Mouse (Mus musculus): ENCODE measurements around the gene Nek1. TPM values are rescaled to one million over a fixed set of nuclear protein-coding genes. Genes with fewer than 3 reads are reported as not detected.

The Nek1 gene
- total and polyA plus RNA-seq, 2 experiments from 2014 or later = 3.1 to 6.3 TPM

- TF ChIP-seq EP300 (IDR thresholded peaks at IDR 0.05; ENCODE audit: low read depth) = no peak
- no peak for TF ChIP-seq CTCF (IDR thresholded peaks at IDR 0.05; ENCODE audit: low read depth)
- no peak overlapping the region for H3K4me3 ChIP-seq (ENCODE audit: low read depth, low read length)
- H3K4me1 ChIP-seq (ENCODE audit: control insufficient read depth, insufficient read depth) = no peaks in the 10 kb centered on the region
- 42% methylated on average over 1 of the region's 1 CpGs for WGBS
- no peaks in the 10 kb centered on the region for H3K27me3 ChIP-seq (ENCODE audit: control insufficient read depth, insufficient read depth, low read length)
- ATAC-seq (ENCODE audit: insufficient read depth, low read depth) (no peak), DNase-seq (ENCODE audit: low spot score) (no peak)
- H3K27ac ChIP-seq (ENCODE audit: low read depth) = no peak overlapping the region
- no peak overlapping the region for H3K9ac ChIP-seq (replicated peaks; ENCODE audit: low read depth, low read length)
- no peak overlapping the region for H3K4me2 ChIP-seq (ENCODE audit: low read depth, low read length)
- H3K9me3 ChIP-seq (replicated peaks; ENCODE audit: control insufficient read depth, low read length) = no peaks in the 10 kb centered on the region
- H3K36me3 ChIP-seq (replicated peaks; ENCODE audit: control insufficient read depth, insufficient read depth, low read length) = no peaks in the 10 kb centered on the region
Measured at GRCm38 (mm10) chr8:61156406-61156805, 163.4 kb downstream of the Nek1 start.

- Histone ChIP-seq H3K4me2 (ENCODE audit: low read depth, low read length) (no peak overlapping the region), H3K27ac (ENCODE audit: low read depth) (no peak overlapping the region), H3K4me3 (ENCODE audit: low read depth, low read length) (no peak overlapping the region), H3K27me3 (ENCODE audit: control insufficient read depth, insufficient read depth, low read length) (no peaks in the 10 kb centered on the region), H3K9ac (replicated peaks; ENCODE audit: low read depth, low read length) (no peak overlapping the region), H3K36me3 (replicated peaks; ENCODE audit: control insufficient read depth, insufficient read depth, low read length) (no peaks in the 10 kb centered on the region), H3K9me3 (replicated peaks; ENCODE audit: control insufficient read depth, low read length) (no peaks in the 10 kb centered on the region), H3K4me1 (ENCODE audit: control insufficient read depth, insufficient read depth) (no peaks in the 10 kb centered on the region)
- TF ChIP-seq EP300 (IDR thresholded peaks at IDR 0.05; ENCODE audit: low read depth) (no peak), CTCF (IDR thresholded peaks at IDR 0.05; ENCODE audit: low read depth) (no peak)
- no peak for DNase-seq (ENCODE audit: low spot score)
- ATAC-seq (ENCODE audit: insufficient read depth, low read depth) = no peak
- whole genome bisulfite sequencing = 56% methylated on average over 3 of the region's 3 CpGs
Measured at GRCm38 (mm10) chr8:61158540-61158939, 165.5 kb downstream of the Nek1 start.

GRCm38 (mm10) chr8:61161461-61162185 is 168.6 kb downstream of the Nek1 start:
- no peak overlapping the region for H3K27ac ChIP-seq (ENCODE audit: low read depth)
- ATAC-seq (ENCODE audit: insufficient read depth, low read depth) = no peak
- no peaks in the 10 kb centered on the region for H3K36me3 ChIP-seq (replicated peaks; ENCODE audit: control insufficient read depth, insufficient read depth, low read length)
- DNase-seq (ENCODE audit: low spot score) = no peak
- no peak overlapping the region for H3K4me3 ChIP-seq (ENCODE audit: low read depth, low read length)
- H3K4me2 ChIP-seq (ENCODE audit: low read depth, low read length) = no peak overlapping the region
- WGBS = 80% methylated on average over 6 of the region's 6 CpGs
- no peaks in the 10 kb centered on the region for H3K27me3 ChIP-seq (ENCODE audit: control insufficient read depth, insufficient read depth, low read length)
- no peaks in the 10 kb centered on the region for H3K4me1 ChIP-seq (ENCODE audit: control insufficient read depth, insufficient read depth)
- no peaks in the 10 kb centered on the region for H3K9me3 ChIP-seq (replicated peaks; ENCODE audit: control insufficient read depth, low read length)
- TF ChIP-seq EP300 (IDR thresholded peaks at IDR 0.05; ENCODE audit: low read depth) = no peak
- no peak for TF ChIP-seq CTCF (IDR thresholded peaks at IDR 0.05; ENCODE audit: low read depth)
- H3K9ac ChIP-seq (replicated peaks; ENCODE audit: low read depth, low read length) = no peak overlapping the region

- 62% methylated on average over 1 of the region's 1 CpGs for WGBS
- no peak overlapping the region for H3K27ac ChIP-seq (ENCODE audit: low read depth)
- TF ChIP-seq EP300 (IDR thresholded peaks at IDR 0.05; ENCODE audit: low read depth) (no peak), CTCF (IDR thresholded peaks at IDR 0.05; ENCODE audit: low read depth) (no peak)
- no peaks in the 10 kb centered on the region for H3K9me3 ChIP-seq (replicated peaks; ENCODE audit: control insufficient read depth, low read length)
- no peaks in the 10 kb centered on the region for H3K36me3 ChIP-seq (replicated peaks; ENCODE audit: control insufficient read depth, insufficient read depth, low read length)
- H3K9ac ChIP-seq (replicated peaks; ENCODE audit: low read depth, low read length) = no peak overlapping the region
- ATAC-seq (ENCODE audit: insufficient read depth, low read depth) (no peak), DNase-seq (ENCODE audit: low spot score) (no peak)
- H3K4me3 ChIP-seq (ENCODE audit: low read depth, low read length) = no peak overlapping the region
- no peaks in the 10 kb centered on the region for H3K4me1 ChIP-seq (ENCODE audit: control insufficient read depth, insufficient read depth)
- H3K4me2 ChIP-seq (ENCODE audit: low read depth, low read length) = no peak overlapping the region
- H3K27me3 ChIP-seq (ENCODE audit: control insufficient read depth, insufficient read depth, low read length) = no peaks in the 10 kb centered on the region
Measured at GRCm38 (mm10) chr8:61162186-61162566, 169.2 kb downstream of the Nek1 start.

- DNase-seq (ENCODE audit: low spot score) (no peak), ATAC-seq (ENCODE audit: insufficient read depth, low read depth) (no peak)
- no peak overlapping the region for H3K9ac ChIP-seq (replicated peaks; ENCODE audit: low read depth, low read length)
- H3K4me3 ChIP-seq (ENCODE audit: low read depth, low read length) = no peak overlapping the region
- no peak for TF ChIP-seq CTCF (IDR thresholded peaks at IDR 0.05; ENCODE audit: low read depth)
- TF ChIP-seq EP300 (IDR thresholded peaks at IDR 0.05; ENCODE audit: low read depth) = no peak
- no peak overlapping the region for H3K27ac ChIP-seq (ENCODE audit: low read depth)
- H3K4me2 ChIP-seq (ENCODE audit: low read depth, low read length) = no peak overlapping the region
- H3K4me1 ChIP-seq (ENCODE audit: control insufficient read depth, insufficient read depth) = no peaks in the 10 kb centered on the region
- 85% methylated on average over 3 of the region's 3 CpGs for WGBS
- no peaks in the 10 kb centered on the region for H3K9me3 ChIP-seq (replicated peaks; ENCODE audit: control insufficient read depth, low read length)
- no peaks in the 10 kb centered on the region for H3K36me3 ChIP-seq (replicated peaks; ENCODE audit: control insufficient read depth, insufficient read depth, low read length)
- H3K27me3 ChIP-seq (ENCODE audit: control insufficient read depth, insufficient read depth, low read length) = no peaks in the 10 kb centered on the region
Measured at GRCm38 (mm10) chr8:61171546-61171945, 178.6 kb downstream of the Nek1 start.

All from heart, postnatal 0 days (tissue).